8 mouse cellular contexts compared by ENCODE assay signal in genomic region chr9:78113538-78113885, GRCm38 (mm10). TPM values are rescaled to one million over a fixed set of nuclear protein-coding genes. Genes with fewer than 3 reads are reported as not detected.
DNase-seq lines count a peak whose midpoint lies in the region; ATAC-seq and TF ChIP-seq lines count a peak whose summit lies in the region.

No protein-coding gene starts in this region.

- H3K27me3 ChIP-seq in kidney, embryonic 14.5 days (ENCODE audit: control insufficient read depth, insufficient read depth, low read length), result no peaks in the 10 kb centered on the region
- H3K27me3 ChIP-seq in hindbrain, embryonic 14.5 days (ENCODE audit: control insufficient read depth, insufficient read depth, low read length), result no peaks in the 10 kb centered on the region
- H3K27me3 ChIP-seq in midbrain, embryonic 14.5 days (ENCODE audit: control insufficient read depth, insufficient read depth, low read length), result no peaks in the 10 kb centered on the region

- no peaks in the 10 kb centered on the region; the same call in none of the 2 replicates for H3K4me1 ChIP-seq in kidney, embryonic 14.5 days (ENCODE audit: control insufficient read depth, insufficient read depth, low read length)
- H3K4me1 ChIP-seq in bone marrow, adult 2 months (ENCODE audit: control insufficient read depth, insufficient read depth, low read length), result no peaks in the 10 kb centered on the region
- H3K4me1 ChIP-seq in hindbrain, embryonic 14.5 days (replicated peaks; ENCODE audit: control insufficient read depth, insufficient read depth, low read length), result peaks cover 18% of the 10 kb centered on the region
- peaks cover 16% of the 10 kb centered on the region for H3K4me1 ChIP-seq in midbrain, embryonic 14.5 days (ENCODE audit: control insufficient read depth, insufficient read depth, low read length)

- H3K9me3 ChIP-seq in kidney, embryonic 14.5 days (ENCODE audit: control insufficient read depth, low read length), result no peaks in the 10 kb centered on the region
- no peaks in the 10 kb centered on the region for H3K9me3 ChIP-seq in hindbrain, embryonic 14.5 days (ENCODE audit: control insufficient read depth, low read length)
- no peaks in the 10 kb centered on the region for H3K9me3 ChIP-seq in midbrain, embryonic 14.5 days (ENCODE audit: control insufficient read depth, low read length)

- H3K4me2 ChIP-seq in kidney, embryonic 14.5 days (replicated peaks; ENCODE audit: low read depth, low read length), result peak overlapping the region; percentile 52
- H3K4me2 ChIP-seq in hindbrain, embryonic 14.5 days (replicated peaks), result peak overlapping the region; percentile 89
- H3K4me2 ChIP-seq in midbrain, embryonic 14.5 days (ENCODE audit: low read length), result peak overlapping the region; percentile 79

- H3K36me3 ChIP-seq in kidney, embryonic 14.5 days (ENCODE audit: control insufficient read depth, insufficient read depth, low read length), result no peaks in the 10 kb centered on the region
- H3K36me3 ChIP-seq in hindbrain, embryonic 14.5 days (replicated peaks; ENCODE audit: control insufficient read depth, insufficient read depth), result peaks cover 5% of the 10 kb centered on the region; the same call in 1 of the 2 replicates
- peaks cover 7% of the 10 kb centered on the region; the same call in 1 of the 2 replicates for H3K36me3 ChIP-seq in midbrain, embryonic 14.5 days (ENCODE audit: control insufficient read depth, insufficient read depth, low read length)

- H3K9ac ChIP-seq in kidney, embryonic 14.5 days (ENCODE audit: low read depth, low read length), result peak overlapping the region; percentile 83
- H3K9ac ChIP-seq in hindbrain, embryonic 14.5 days, result peak overlapping the region; percentile 97
- peak overlapping the region; percentile 98 for H3K9ac ChIP-seq in midbrain, embryonic 14.5 days (replicated peaks; ENCODE audit: low read length)

- TF ChIP-seq CTCF in bone marrow, adult 2 months (IDR thresholded peaks at IDR 0.05; ENCODE audit: control insufficient read depth, insufficient read depth, low read length), result no peak

- peak overlapping the region; percentile 74 for H3K27ac ChIP-seq in kidney, embryonic 14.5 days (ENCODE audit: low read depth, low read length)
- peak overlapping the region; percentile 66; the same call in 1 of the 2 replicates for H3K27ac ChIP-seq in bone marrow, adult 2 months (ENCODE audit: control insufficient read depth, insufficient read depth, low read depth, low read length, poor library complexity)
- peak overlapping the region; percentile 96 for H3K27ac ChIP-seq in hindbrain, embryonic 14.5 days
- H3K27ac ChIP-seq in midbrain, embryonic 14.5 days (replicated peaks; ENCODE audit: low read depth, low read length), result peak overlapping the region; percentile 98

- H3K4me3 ChIP-seq in kidney, embryonic 14.5 days (ENCODE audit: low read length), result peak overlapping the region; percentile 65
- H3K4me3 ChIP-seq in bone marrow, adult 2 months (replicated peaks; ENCODE audit: control insufficient read depth, low read depth, low read length), result peak overlapping the region; percentile 86
- peak overlapping the region; percentile 84 for H3K4me3 ChIP-seq in hindbrain, embryonic 14.5 days (replicated peaks; ENCODE audit: low read length)
- H3K4me3 ChIP-seq in midbrain, embryonic 14.5 days (replicated peaks; ENCODE audit: low read depth, low read length), result peak overlapping the region; percentile 86

- DNase-seq in kidney, postnatal 4 days, result no peak
- DNase-seq in hindbrain, embryonic 14.5 days (ENCODE audit: low spot score), result peak; percentile 52
- DNase-seq in midbrain, embryonic 14.5 days, result peak; percentile 67
- DNase-seq in right cerebral cortex, postnatal 10 days (ENCODE audit: low spot score in 2 of 2), result no peak
- DNase-seq in cerebellum, postnatal 25 days, result no peak
- no peak for DNase-seq in left cerebral cortex, adult 11 months (ENCODE audit: low spot score)

- no peak for ATAC-seq in kidney, embryonic 14.5 days (ENCODE audit: low FRiP score, low TSS enrichment)
- no peak; the same call in 1 of the 2 replicates for ATAC-seq in hindbrain, embryonic 14.5 days (ENCODE audit: low FRiP score)
- ATAC-seq in midbrain, embryonic 14.5 days (ENCODE audit: low FRiP score, low TSS enrichment), result peak; percentile 36; the same call in 1 of the 2 replicates

- WGBS in kidney, embryonic 14.5 days, result under 1% methylated on average over 14 of the region's 14 CpGs
- 1% methylated on average over 14 of the region's 14 CpGs for WGBS in bone marrow, adult 2 months
- 1% methylated on average over 14 of the region's 14 CpGs for WGBS in hindbrain, embryonic 14.5 days
- under 1% methylated on average over 14 of the region's 14 CpGs for WGBS in midbrain, embryonic 14.5 days

- TF ChIP-seq POLR2A in bone marrow, adult 2 months (IDR thresholded peaks at IDR 0.05; ENCODE audit: borderline replicate concordance, control insufficient read depth, low read depth, low read length), result no peak

RNA-seq across cellular contexts. Expression of gene Ick, which starts 4.5 kb away (rescaled TPM):
- polyA plus RNA-seq in kidney, embryonic 14.5 days (2014; fragmentation: Nextera tagmentation; extraction: Ambion mirVana), result 19.6 and 29.3 TPM in 2 replicates
- 4.4 and 6.5 TPM in 2 replicates for polyA plus RNA-seq in bone marrow, adult 2 months (2011; ENCODE audit: insufficient read depth, insufficient read length, low replicate concordance, missing spikeins)
- 34.6 and 38.9 TPM in 2 replicates for polyA plus RNA-seq in hindbrain, embryonic 14.5 days (2014; fragmentation: Nextera tagmentation; extraction: Ambion mirVana)
- 41.3 and 46.2 TPM in 2 replicates for polyA plus RNA-seq in midbrain, embryonic 14.5 days (2014; fragmentation: Nextera tagmentation; extraction: Ambion mirVana)

RNA-seq across cellular contexts. Expression of gene Fbxo9, which starts 4.6 kb away (rescaled TPM):
- polyA plus RNA-seq in kidney, embryonic 14.5 days (2014; fragmentation: Nextera tagmentation; extraction: Ambion mirVana), result 34.6 and 43.9 TPM in 2 replicates
- 66.8 and 99.1 TPM in 2 replicates for polyA plus RNA-seq in bone marrow, adult 2 months (2011; ENCODE audit: insufficient read depth, insufficient read length, low replicate concordance, missing spikeins)
- polyA plus RNA-seq in hindbrain, embryonic 14.5 days (2014; fragmentation: Nextera tagmentation; extraction: Ambion mirVana), result 82.1 and 96.8 TPM in 2 replicates
- 66.6 and 71.2 TPM in 2 replicates for polyA plus RNA-seq in midbrain, embryonic 14.5 days (2014; fragmentation: Nextera tagmentation; extraction: Ambion mirVana)

Comparison
In these comparisons a context has a peak if more than half of its experiments do, and no peak if none do; other contexts are left out.
1. DNase-seq: peak in hindbrain, embryonic 14.5 days (single experiment) and midbrain, embryonic 14.5 days (single experiment); none in kidney, postnatal 4 days (0 of 2), right cerebral cortex, postnatal 10 days (0 of 2), cerebellum, postnatal 25 days (0 of 2) and left cerebral cortex, adult 11 months (single experiment).
2. Peak in every context shown above with its lines, with median percentiles within 50 percentile points of each other: H3K27ac ChIP-seq, H3K4me2 ChIP-seq, H3K4me3 ChIP-seq and H3K9ac ChIP-seq.